Mouse (Mus musculus) ZHBTc4 (cell line): ENCODE results near the gene Cadm4.

ENCODE experiments used
- DNase-seq: peaks from one replicate; pipeline ENCODE4 v3.0.0-alpha.2; 2011; ENCODE audit warnings: low read depth, low spot score

Cadm4 gene

DNA sequence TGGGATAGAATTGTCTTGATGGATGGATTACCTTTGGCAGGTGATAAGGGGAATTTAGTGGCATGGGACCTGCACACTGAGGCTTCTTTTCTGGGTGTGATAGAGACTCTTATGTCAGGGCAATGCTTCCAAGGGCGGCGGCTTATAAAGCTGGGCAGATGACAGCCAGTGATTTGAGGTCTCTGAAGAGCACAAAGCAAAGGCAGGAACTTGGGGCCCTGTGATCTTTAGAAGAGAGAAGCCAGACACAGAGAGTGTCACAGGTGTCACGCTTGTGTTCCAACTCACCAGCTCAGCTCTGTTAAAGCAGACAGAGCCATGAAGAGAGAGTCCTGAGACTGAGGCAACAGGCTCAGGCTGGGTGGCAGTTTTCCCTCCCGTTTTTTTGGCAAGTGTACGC, 13.9 kb upstream of the Cadm4 start:
- DNase-seq, result no peak

GRCm38 (mm10) chr7:24469126-24469525, 12.7 kb upstream of the Cadm4 start:
- DNase-seq, result peak; percentile 81

DNA sequence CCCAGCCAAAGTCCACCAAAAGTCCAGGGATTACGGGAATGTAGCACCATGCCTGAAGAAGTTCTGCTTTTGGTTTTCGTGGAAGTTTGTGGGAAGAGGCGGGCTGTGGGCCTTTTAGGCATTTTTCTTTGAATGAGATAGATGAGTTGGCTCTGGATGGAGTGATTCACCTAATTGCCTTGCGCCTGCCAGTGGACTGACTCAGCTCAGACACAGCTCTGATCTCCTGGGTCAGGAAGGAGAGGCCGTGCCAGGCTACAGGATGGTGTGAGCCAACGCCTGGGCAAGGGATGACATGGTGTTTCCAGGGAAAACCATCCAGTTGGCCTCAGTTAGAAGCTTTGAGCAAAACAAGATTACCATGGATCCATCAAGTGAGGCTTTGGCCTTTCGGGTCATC, 11.5 kb upstream of the Cadm4 start:
- DNase-seq, result no peak

GRCm38 (mm10) chr7:24472442-24472841, 9.4 kb upstream of the Cadm4 start:
- no peak for DNase-seq

DNA sequence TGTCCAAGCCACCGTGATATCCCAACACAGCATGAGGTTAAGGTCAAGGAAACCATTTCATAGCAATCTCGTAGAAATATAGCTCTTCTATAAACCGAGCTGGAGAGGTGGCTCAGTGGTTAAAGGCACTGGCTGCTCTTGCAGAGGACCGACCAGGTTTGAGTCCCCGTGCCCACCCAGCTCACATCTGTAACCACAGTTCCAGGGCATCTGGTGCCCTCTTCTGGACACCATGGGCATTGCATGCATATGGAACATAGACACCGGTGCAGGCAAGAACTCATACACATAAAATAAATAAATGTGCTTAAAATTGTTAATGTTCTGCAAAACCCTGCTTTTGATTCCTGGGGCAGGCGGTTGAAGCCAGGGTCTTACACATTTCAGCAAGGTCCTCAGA, 8.9 kb upstream of the Cadm4 start:
- peak; percentile 83 for DNase-seq

GRCm38 (mm10) chr7:24473913-24474529, 7.8 kb upstream of the Cadm4 start:
- DNase-seq, result peak; percentile 86

- DNase-seq, result peak; percentile 52
These were observed 6.9 kb upstream of the Cadm4 start for GRCm38 (mm10) chr7:24474811-24475506.

GRCm38 (mm10) chr7:24476338-24476737, 5.5 kb upstream of the Cadm4 start:
- no peak for DNase-seq

DNA sequence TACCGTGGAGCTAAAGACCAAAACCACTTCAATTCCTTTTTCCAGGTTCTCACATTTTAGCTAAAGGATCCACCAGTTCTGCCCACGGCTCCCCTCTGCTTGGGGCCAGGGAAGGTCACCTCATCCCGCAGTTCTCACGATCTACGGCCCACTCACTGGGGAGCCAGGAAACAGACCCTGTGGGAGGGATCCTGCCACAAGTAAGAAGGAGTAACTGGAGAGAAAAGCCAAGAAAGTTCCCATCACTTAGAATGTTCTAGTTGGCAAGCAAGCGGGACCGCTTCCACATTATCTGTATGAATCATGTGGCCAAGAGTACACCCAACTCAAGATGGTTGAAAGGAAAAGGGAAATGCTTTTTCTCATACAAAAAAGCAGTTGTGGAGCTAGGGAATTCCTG, 5.0 kb upstream of the Cadm4 start:
- DNase-seq, result no peak

DNA sequence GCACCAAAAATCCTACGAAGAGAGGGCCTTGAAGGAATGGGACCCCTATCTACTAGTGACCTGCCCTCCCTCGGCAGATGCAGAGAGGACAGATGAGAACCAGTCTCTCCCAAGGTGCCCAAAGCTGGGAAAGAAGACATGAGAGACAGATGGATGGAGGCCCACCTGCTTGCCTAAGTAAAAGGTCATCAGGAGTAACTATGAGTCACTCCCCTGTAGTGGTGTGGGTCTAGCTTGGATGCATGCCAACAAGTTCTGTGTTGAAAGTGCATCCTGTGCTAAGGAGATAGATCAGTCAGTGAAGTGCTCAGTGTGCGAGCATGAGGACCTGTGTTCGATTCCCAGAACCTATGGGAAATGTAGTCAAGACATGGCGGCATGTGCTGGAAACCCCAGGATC, 2.9 kb upstream of the Cadm4 start:
- no peak for DNase-seq

- DNase-seq, result no peak
These were observed 2.1 kb upstream of the Cadm4 start for GRCm38 (mm10) chr7:24479685-24480084.

DNA sequence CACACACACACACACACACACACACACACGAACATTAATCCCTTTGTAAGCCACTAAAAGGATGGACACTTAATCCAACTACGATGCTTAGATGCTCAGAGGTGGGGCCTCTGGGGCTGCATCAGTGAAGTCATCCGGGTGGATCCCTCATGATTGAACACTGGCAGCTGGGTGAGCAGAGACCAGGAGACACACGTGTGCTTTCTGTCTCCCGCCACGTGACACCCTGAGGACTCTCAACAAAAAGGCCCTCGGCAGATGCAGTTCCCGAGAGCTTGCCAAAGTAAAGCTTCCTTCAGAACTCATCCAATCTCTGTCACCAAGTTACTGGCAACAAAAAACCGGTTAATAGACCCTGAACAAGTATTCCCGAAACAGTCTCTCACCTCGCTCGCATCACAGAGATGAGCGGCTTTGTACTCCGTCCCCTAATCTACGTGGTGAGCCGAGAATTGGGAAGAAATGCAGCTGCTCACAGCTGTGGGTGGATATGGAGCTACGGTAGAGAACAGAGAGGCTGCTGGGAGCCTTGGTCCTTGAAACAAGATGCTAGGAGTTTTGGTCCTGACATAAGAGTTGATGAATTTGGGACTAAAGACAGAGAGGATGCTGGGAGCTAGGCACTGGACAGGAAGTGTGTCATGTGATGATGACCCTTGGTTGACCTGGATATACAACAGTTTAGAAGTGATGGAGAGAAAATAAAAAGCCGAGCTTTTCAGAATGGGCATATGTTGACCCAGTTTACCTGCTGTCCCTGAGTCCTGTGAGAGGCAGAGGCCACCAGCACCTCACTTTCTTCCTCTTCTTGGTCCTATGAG, 1.5 kb upstream of the Cadm4 start:
- no peak for DNase-seq

- no peak for DNase-seq
These were observed 793 bp upstream of the Cadm4 start for GRCm38 (mm10) chr7:24480986-24481473.

DNA sequence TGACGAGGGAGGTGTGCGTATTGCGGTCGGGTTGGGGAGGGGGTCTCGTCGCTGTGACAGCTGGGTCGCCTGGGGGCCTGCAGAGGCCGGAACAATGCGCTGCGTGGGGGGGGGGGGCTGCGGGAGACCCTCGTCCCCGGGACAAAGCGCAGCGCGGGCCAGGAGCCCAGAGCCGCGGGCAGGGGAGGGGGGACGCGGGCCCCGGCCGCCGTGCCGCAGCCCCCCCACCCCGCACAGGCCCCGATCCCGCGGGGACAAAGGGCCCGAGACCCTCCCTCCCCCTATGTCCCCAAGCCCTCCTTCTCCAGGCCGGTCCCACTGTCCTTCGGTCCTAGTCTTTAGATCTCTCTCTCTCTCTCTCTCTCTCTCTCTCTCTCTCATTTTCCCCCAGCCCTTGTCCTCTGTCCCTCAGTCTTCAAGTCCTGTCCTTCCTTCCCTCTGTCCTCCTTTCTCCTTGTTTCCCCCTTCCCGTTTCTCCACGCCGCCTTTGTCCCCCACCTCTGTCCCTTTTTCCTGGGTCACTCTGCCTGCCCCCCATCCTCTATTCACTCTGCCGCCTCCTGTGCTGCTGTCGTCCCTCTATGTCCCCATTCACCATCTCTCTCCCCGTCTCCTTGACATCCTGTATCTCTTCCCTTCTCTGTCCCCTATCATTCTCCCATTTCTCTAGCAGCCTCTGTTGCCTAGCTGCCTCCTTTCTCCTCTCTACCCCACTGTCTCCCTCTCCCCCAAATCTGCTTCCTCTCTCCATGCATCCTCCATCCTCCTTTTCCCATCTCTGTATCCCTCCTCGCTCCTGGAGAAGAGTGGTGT, 591 bp downstream of the Cadm4 start:
- no peak for DNase-seq

GRCm38 (mm10) chr7:24483291-24483690, 1.5 kb downstream of the Cadm4 start:
- DNase-seq, result peak; percentile 62

- no peak for DNase-seq
These were observed 3.7 kb downstream of the Cadm4 start for GRCm38 (mm10) chr7:24485481-24485880.

GRCm38 (mm10) chr7:24486654-24487130, 4.9 kb downstream of the Cadm4 start:
- no peak for DNase-seq

DNA sequence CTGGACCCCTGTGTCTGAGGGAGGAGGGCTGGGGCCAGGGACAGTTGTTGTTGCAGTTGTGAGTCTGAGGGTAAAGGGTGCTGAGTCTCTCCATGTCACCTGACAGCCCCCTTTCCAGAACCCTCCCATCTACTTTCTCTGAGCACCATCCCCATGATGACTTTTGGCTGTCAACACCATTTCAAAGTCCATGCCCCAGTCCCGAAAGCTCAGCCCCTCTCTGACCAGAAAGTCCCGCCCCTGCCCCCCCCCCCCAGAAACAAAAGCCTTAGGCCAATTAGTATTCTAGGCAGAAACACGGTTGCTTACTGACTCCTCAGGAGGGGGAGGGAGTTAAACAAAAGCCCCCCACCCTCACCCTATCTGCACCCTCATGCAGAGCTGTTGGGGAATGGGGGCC, 5.6 kb downstream of the Cadm4 start:
- DNase-seq, result no peak

DNA sequence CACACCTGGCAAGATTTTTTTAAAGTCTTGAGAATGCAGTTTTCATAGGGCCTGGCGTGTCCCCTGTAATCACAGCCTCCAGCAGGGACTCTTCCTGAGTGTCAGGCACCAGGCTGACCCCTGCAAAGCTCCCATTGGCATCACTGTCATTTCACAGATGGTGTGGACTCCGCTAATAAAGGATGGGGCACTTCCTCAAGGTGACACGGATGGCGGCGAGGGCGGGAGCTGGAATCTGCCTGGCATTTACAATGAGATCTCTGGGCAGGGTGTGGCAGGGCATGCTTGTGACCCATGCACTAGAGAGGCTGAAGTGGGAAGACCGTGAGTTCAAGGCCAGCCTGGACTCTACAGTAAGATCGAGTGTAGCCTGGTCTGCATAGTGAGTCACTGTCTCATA, 6.5 kb downstream of the Cadm4 start:
- no peak for DNase-seq

DNA sequence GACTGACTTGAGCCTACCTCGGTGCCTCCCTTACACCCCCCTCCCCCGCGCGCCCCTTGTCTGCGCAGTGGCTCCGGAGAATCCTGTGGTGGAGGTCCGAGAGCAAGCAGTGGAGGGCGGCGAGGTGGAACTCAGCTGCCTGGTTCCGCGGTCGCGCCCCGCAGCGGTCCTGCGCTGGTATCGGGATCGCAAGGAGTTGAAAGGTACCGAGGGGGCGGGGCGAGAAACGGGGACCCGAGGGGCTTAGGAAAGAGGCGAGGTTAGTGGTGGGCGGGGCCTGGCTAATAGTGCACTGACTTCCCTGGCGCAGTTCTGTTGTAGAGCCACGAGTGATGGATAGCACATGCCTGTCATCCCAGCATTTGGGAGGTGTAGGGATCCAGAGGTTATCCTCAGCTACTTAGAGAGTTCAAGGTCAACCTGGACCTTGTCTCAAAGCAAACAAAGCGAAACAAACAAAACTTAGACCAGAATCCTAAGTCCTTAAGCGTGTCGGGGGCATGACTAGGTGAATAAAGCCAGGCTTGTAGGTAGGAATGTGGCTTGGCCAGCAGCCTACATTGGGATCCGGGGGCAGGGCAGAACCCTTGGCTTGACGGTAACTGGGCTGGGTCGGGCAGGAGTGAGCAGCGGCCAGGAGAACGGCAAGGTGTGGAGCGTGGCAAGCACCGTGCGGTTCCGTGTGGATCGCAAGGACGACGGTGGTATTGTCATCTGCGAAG, 18.2 kb downstream of the Cadm4 start:
- DNase-seq, result peak; percentile 92

- DNase-seq, result peak; percentile 88
These were observed 19.1 kb downstream of the Cadm4 start for GRCm38 (mm10) chr7:24500929-24501328.
